Mouse (Mus musculus) embryonic facial prominence, embryonic 11.5 days (tissue): Measurements from ENCODE around the gene Tnrc6b. TPM values are rescaled to one million over a fixed set of nuclear protein-coding genes. Genes with fewer than 3 reads are reported as not detected.

Experiments used
- ATAC-seq: fragments of 200-750 bp; cut with Nextera tagmentation; replicated peaks from 2 replicates; pipeline ENCODE4 v1.8.0; 2017; ENCODE audit warnings: low read depth; ENCODE audit not compliant: insufficient number of reproducible peaks, low FRiP score, low TSS enrichment
- DNase-seq: peaks from one replicate; pipeline ENCODE4 v3.0.0-alpha.2; 2015; ENCODE audit warnings: low spot score
- H3K27ac ChIP-seq: fragments of 300-500 bp; sonication (generic); replicated peaks from 2 replicates; pipeline ENCODE4 v1.5.1; 2014; ENCODE audit warnings: mild to moderate bottlenecking, low read depth, low read length, control low read depth
- H3K27me3 ChIP-seq: fragments of 300-500 bp; sonication (generic); 2 replicates; pipeline ENCODE4 v1.6.1; 2014; ENCODE audit warnings: mild to moderate bottlenecking, low read length, moderate library complexity, mixed read lengths; ENCODE audit not compliant: control insufficient read depth, insufficient read depth
- H3K36me3 ChIP-seq: fragments of 300-500 bp; sonication (generic); replicated peaks from 2 replicates; pipeline ENCODE4 v1.6.1; 2014; ENCODE audit warnings: low read depth, mild to moderate bottlenecking, low read length, moderate library complexity, mixed read lengths; ENCODE audit not compliant: control insufficient read depth, insufficient read depth
- H3K4me1 ChIP-seq: fragments of 300-500 bp; sonication (generic); 2 replicates; pipeline ENCODE4 v1.6.1; 2014; ENCODE audit warnings: low read length, mixed read lengths; ENCODE audit not compliant: control insufficient read depth, insufficient read depth
- H3K4me2 ChIP-seq: fragments of 300-500 bp; sonication (generic); 2 replicates; pipeline ENCODE4 v1.6.1; 2014; ENCODE audit warnings: low read depth, mild to moderate bottlenecking, control low read depth, low read length, moderate library complexity
- H3K4me3 ChIP-seq: fragments of 300-500 bp; sonication (generic); 2 replicates; pipeline ENCODE4 v1.5.1; 2014; ENCODE audit warnings: low read depth, low read length, control low read depth
- H3K9ac ChIP-seq: fragments of 300-500 bp; sonication (generic); replicated peaks from 2 replicates; pipeline ENCODE4 v1.6.1; 2014; ENCODE audit warnings: mild to moderate bottlenecking, control low read depth, low read length
- H3K9me3 ChIP-seq: fragments of 300-500 bp; sonication (generic); replicated peaks from 2 replicates; pipeline ENCODE4 v1.6.1; 2016; ENCODE audit warnings: mild to moderate bottlenecking, low read length, inconsistent platforms, mixed read lengths; ENCODE audit not compliant: control insufficient read depth
- WGBS: fragments of 180-500 bp; shearing (Covaris S2); extraction: QIAGEN DNeasy Blood & Tissue Kit; methylation state at CpG from one replicate; pipeline ENCODE4 v1.1.7; 2014; 5-methylcytosine and 5-hydroxymethylcytosine counted together
- polyA plus RNA-seq: library from polyadenylated mRNA; unstranded; fragments of >200 nt; fragmentation: Nextera tagmentation; extraction: Ambion mirVana; gene quantifications from 2 replicates; pipeline ENCODE4 v1.2.1, GENCODE M21; 2014

Gene Tnrc6b
- polyA plus RNA-seq, 1 experiment from 2014 or later = 11.5 TPM

DNA sequence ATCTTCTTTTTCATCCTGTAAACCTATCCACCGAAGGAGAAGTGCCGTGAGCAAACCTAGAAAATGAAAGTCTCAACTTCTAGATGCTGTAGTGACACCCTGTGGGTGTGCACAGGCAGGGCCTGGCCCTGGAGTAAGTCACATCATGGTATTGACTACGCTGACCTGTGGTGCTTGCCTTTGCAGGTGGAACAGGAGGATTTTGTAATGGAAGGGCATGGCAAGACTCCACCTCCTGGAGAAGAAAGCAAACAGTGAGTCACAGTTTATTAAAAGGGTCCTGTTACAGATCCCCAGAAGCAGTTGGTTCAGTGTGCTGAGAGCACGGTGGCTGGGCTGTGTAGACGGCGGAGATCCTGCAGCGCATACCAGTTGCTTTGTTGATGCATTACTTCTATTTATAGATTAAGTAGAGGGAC, 73.4 kb downstream of the Tnrc6b start:
- WGBS = 49% methylated on average over 7 of the region's 7 CpGs

GRCm38 (mm10) chr15:80785699-80786098, 74.6 kb downstream of the Tnrc6b start:
- Histone ChIP-seq H3K4me3 (no peak overlapping the region), H3K27ac (no peak overlapping the region), H3K4me1 (no peaks in the 10 kb centered on the region), H3K27me3 (no peaks in the 10 kb centered on the region), H3K9ac (no peak overlapping the region), H3K9me3 (no peaks in the 10 kb centered on the region), H3K4me2 (no peak overlapping the region), H3K36me3 (no peaks in the 10 kb centered on the region)
- ATAC-seq (no peak), DNase-seq (no peak)
- WGBS = 71% methylated on average over 1 of the region's 1 CpGs

More for the DNA sequence above, 73.4 kb downstream of the Tnrc6b start:
- H3K27ac ChIP-seq = no peak overlapping the region
- no peak overlapping the region for H3K4me3 ChIP-seq
- no peak overlapping the region for H3K9ac ChIP-seq
- H3K27me3 ChIP-seq = no peaks in the 10 kb centered on the region
- no peaks in the 10 kb centered on the region for H3K9me3 ChIP-seq
- DNase-seq (no peak), ATAC-seq (no peak)
- H3K36me3 ChIP-seq = no peaks in the 10 kb centered on the region
- no peak overlapping the region for H3K4me2 ChIP-seq
- H3K4me1 ChIP-seq = no peaks in the 10 kb centered on the region

GRCm38 (mm10) chr15:80787746-80788145, 76.6 kb downstream of the Tnrc6b start:
- Histone ChIP-seq H3K27ac (no peak overlapping the region), H3K36me3 (no peaks in the 10 kb centered on the region), H3K27me3 (no peaks in the 10 kb centered on the region), H3K9me3 (no peaks in the 10 kb centered on the region), H3K4me1 (no peaks in the 10 kb centered on the region), H3K4me2 (no peak overlapping the region), H3K9ac (no peak overlapping the region), H3K4me3 (no peak overlapping the region)
- DNase-seq = no peak
- no peak for ATAC-seq
- WGBS = 93% methylated on average over 4 of the region's 4 CpGs

DNA sequence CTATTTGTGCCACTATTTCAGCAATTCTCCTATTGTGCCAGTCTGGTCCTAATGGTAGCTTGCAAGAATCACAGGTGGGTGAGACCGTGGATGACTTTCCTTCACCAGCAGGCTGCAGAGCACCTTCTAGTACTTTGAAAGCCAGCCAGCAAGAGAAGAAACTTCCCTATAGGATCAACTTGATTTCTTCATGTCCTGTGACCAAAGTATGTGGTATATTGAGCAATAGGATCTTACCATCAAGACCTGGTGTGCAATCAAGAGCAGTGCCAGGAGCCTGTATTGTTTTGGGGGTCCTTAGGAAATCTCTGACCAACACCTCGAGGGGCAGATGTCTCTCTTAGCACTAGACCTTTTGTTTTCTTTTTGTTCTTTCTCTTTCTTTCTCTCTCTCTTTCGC, 81.4 kb downstream of the Tnrc6b start:
- Histone ChIP-seq H3K27me3 (no peaks in the 10 kb centered on the region), H3K36me3 (no peaks in the 10 kb centered on the region), H3K9ac (no peak overlapping the region), H3K9me3 (no peaks in the 10 kb centered on the region), H3K27ac (no peak overlapping the region), H3K4me1 (no peaks in the 10 kb centered on the region), H3K4me3 (no peak overlapping the region), H3K4me2 (no peak overlapping the region)
- WGBS = 81% methylated on average over 3 of the region's 3 CpGs
- DNase-seq = no peak
- no peak for ATAC-seq

DNA sequence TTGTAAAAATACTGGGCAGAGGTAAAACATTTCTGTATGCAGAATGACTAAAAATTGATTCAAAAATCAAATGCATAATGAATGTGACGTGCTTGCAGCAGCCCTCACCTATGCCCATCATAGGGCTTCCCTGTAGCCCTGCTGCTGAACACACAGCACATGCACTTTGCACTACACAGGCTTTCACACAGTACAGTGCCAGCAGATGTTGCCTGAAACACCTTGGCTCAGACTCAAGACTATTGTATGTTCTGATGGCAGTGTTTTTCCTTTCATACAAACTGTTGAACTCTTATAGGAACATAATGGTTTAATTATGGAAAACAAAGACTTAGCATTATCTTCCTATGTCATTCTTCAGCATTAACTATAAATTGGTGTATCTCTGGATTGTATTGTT, 84.0 kb downstream of the Tnrc6b start:
- Histone ChIP-seq H3K4me1 (no peaks in the 10 kb centered on the region), H3K4me2 (no peak overlapping the region), H3K27me3 (no peaks in the 10 kb centered on the region), H3K9ac (no peak overlapping the region), H3K4me3 (no peak overlapping the region), H3K27ac (no peak overlapping the region), H3K36me3 (no peaks in the 10 kb centered on the region), H3K9me3 (no peaks in the 10 kb centered on the region)
- DNase-seq (no peak), ATAC-seq (no peak)
- WGBS = 92% methylated on average over 1 of the region's 1 CpGs

DNA sequence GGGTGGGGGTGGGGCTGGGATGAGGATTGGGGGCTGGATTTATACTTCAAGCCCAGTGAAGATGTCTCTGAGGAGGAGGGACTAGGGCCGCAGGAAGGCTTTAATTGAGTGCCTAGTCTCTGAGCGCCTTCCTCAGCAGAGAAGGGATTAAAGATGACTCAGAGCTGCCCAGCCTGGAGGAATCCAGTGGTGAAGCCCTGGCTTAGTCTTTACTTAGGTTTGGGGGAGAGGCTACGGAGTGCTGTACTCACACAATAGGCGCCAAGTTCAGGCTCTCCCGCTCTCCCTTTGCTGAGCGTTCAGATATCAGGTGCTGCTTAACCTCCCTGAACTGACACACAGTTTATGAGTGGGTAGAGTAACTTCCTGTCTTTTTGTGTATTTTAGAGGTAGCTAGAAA, 86.6 kb downstream of the Tnrc6b start:
- Histone ChIP-seq H3K4me3 (peak overlapping the region; percentile 58), H3K4me2 (peak overlapping the region; percentile 43), H3K36me3 (no peaks in the 10 kb centered on the region), H3K4me1 (no peaks in the 10 kb centered on the region; the same call in 1 of the 2 replicates), H3K9ac (peak overlapping the region; percentile 53), H3K27me3 (no peaks in the 10 kb centered on the region), H3K9me3 (no peaks in the 10 kb centered on the region), H3K27ac (peak overlapping the region; percentile 17; the same call in 1 of the 2 replicates)
- DNase-seq (peak; percentile 68), ATAC-seq (peak; percentile 69)
- 3% methylated on average over 6 of the region's 6 CpGs for WGBS

- ATAC-seq = peak; percentile 88
- H3K9ac ChIP-seq = peak overlapping the region; percentile 68
- peak overlapping the region; percentile 58 for H3K4me3 ChIP-seq
- H3K9me3 ChIP-seq = no peaks in the 10 kb centered on the region
- DNase-seq = peak; percentile 99
- no peaks in the 10 kb centered on the region for H3K27me3 ChIP-seq
- peak overlapping the region; percentile 47; the same call in 1 of the 2 replicates for H3K27ac ChIP-seq
- WGBS = under 1% methylated on average over 17 of the region's 17 CpGs
- peak overlapping the region; percentile 43 for H3K4me2 ChIP-seq
- H3K36me3 ChIP-seq = no peaks in the 10 kb centered on the region
- H3K4me1 ChIP-seq = no peaks in the 10 kb centered on the region; the same call in 1 of the 2 replicates
Observed at GRCm38 (mm10) chr15:80798367-80799073, 87.4 kb downstream of the Tnrc6b start.

DNA sequence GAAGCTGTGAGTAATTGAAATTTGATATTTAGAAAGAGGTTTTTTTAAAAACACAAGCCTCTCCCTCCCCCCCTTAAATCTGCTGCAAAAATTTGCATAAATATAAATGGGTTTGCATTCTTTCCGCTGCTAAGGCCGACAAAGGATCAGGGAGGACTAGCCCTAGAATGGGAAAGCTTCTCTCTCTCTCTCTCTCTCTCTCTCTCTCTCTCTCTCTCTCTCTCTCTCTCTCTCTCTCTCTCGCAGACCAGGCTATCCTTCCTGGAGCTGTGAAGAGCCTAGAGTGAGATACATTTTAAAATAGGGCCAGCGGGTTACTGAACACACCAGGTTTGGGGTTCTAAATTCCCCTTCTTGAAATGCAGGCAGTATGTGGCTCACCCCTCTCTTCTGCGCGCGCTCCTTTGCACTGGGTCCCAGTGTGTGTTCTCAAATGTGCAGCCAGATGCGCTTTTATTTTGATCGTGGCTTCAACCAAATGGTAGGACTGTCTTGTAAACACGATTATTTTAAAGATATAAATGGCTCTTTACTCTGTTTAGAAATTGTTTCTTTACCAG, 88.0 kb downstream of the Tnrc6b start:
- peak overlapping the region; percentile 72 for H3K27ac ChIP-seq
- WGBS = under 1% methylated on average over 9 of the region's 10 CpGs
- peak overlapping the region; percentile 58 for H3K4me3 ChIP-seq
- H3K4me1 ChIP-seq = no peaks in the 10 kb centered on the region; the same call in 1 of the 2 replicates
- DNase-seq (peak; percentile 78), ATAC-seq (peak; percentile 49; the same call in 1 of the 2 replicates)
- H3K4me2 ChIP-seq = peak overlapping the region; percentile 43; the same call in 1 of the 2 replicates
- peak overlapping the region; percentile 73 for H3K9ac ChIP-seq
- no peaks in the 10 kb centered on the region for H3K27me3 ChIP-seq
- H3K36me3 ChIP-seq = no peaks in the 10 kb centered on the region
- H3K9me3 ChIP-seq = no peaks in the 10 kb centered on the region
